Mouse (Mus musculus): ENCODE results near the gene Nol9. TPM values are rescaled to one million over a fixed set of nuclear protein-coding genes. Genes with fewer than 3 reads are reported as not detected.

Nol9 gene
- total RNA-seq (2014; rRNA removed) (26.9 and 31.8 TPM in 2 replicates), polyA plus RNA-seq (2015; fragmentation: Nextera tagmentation; extraction: Ambion mirVana) (14.9 and 20.1 TPM in 2 replicates)

GRCm38 (mm10) chr4:152038985-152039830 is at the start of gene Nol9:
Nol9 (plus strand) TSS chr4:152039321.
- ATAC-seq (peak; percentile 96), DNase-seq (peak; percentile 96)
- WGBS: 3% methylated on average over 65 of the region's 86 CpGs
- Histone ChIP-seq H3K9ac (peak within 1 kb of the TSS; percentile 70), H3K27me3 (ENCODE audit: insufficient read depth, low read length) (no peaks in the 10 kb centered on the region), H3K27ac (ENCODE audit: low read depth, low read length) (0 out of 2 replicates have a peak within 1 kb of the TSS, but pooled peaks have one; percentile 9), H3K4me3 (ENCODE audit: low read depth, low read length) (peak within 1 kb of the TSS; percentile 84), H3K4me2 (ENCODE audit: low read depth) (peak within 1 kb of the TSS; percentile 88), H3K4me1 (ENCODE audit: insufficient read depth) (peaks cover 11% of the 10 kb centered on the region; the same call in 1 of the 2 replicates), H3K36me3 (ENCODE audit: insufficient read depth) (peaks cover 26% of the 10 kb centered on the region), H3K9me3 (ENCODE audit: low read length) (no peaks in the 10 kb centered on the region)
- TF ChIP-seq CTCF (IDR thresholded peaks at IDR 0.05; ENCODE audit: low read depth): peak; percentile 97

GRCm38 (mm10) chr4:151992091-151992490 is 47.0 kb upstream of the Nol9 start:
- H3K9me3 ChIP-seq (ENCODE audit: low read length): no peaks in the 10 kb centered on the region
- no peak overlapping the region for H3K4me2 ChIP-seq (ENCODE audit: low read depth)
- H3K4me1 ChIP-seq (ENCODE audit: insufficient read depth): peaks cover 5% of the 10 kb centered on the region; the same call in 1 of the 2 replicates
- DNase-seq (no peak), ATAC-seq (no peak)
- no peak for TF ChIP-seq CTCF (IDR thresholded peaks at IDR 0.05; ENCODE audit: low read depth)
- no peak overlapping the region for H3K4me3 ChIP-seq (ENCODE audit: low read depth, low read length)
- WGBS: 92% methylated on average over 9 of the region's 9 CpGs
- H3K36me3 ChIP-seq (ENCODE audit: insufficient read depth): peaks cover 24% of the 10 kb centered on the region
- no peaks in the 10 kb centered on the region for H3K27me3 ChIP-seq (ENCODE audit: insufficient read depth, low read length)
- no peak overlapping the region for H3K27ac ChIP-seq (ENCODE audit: low read depth, low read length)
- H3K9ac ChIP-seq: no peak overlapping the region

GRCm38 (mm10) chr4:151993035-151993434 is 46.1 kb upstream of the Nol9 start:
- Histone ChIP-seq H3K4me3 (ENCODE audit: low read depth, low read length) (no peak overlapping the region), H3K36me3 (ENCODE audit: insufficient read depth) (peaks cover 24% of the 10 kb centered on the region), H3K9me3 (ENCODE audit: low read length) (no peaks in the 10 kb centered on the region), H3K27ac (ENCODE audit: low read depth, low read length) (no peak overlapping the region), H3K4me1 (ENCODE audit: insufficient read depth) (no peaks in the 10 kb centered on the region), H3K9ac (no peak overlapping the region), H3K27me3 (ENCODE audit: insufficient read depth, low read length) (no peaks in the 10 kb centered on the region), H3K4me2 (ENCODE audit: low read depth) (no peak overlapping the region)
- ATAC-seq (no peak), DNase-seq (no peak)
- WGBS: 73% methylated on average over 6 of the region's 6 CpGs
- no peak for TF ChIP-seq CTCF (IDR thresholded peaks at IDR 0.05; ENCODE audit: low read depth)

- DNase-seq (peak; percentile 33), ATAC-seq (no peak)
- H3K36me3 ChIP-seq (ENCODE audit: insufficient read depth): peaks cover 24% of the 10 kb centered on the region
- no peaks in the 10 kb centered on the region for H3K27me3 ChIP-seq (ENCODE audit: insufficient read depth, low read length)
- no peaks in the 10 kb centered on the region for H3K9me3 ChIP-seq (ENCODE audit: low read length)
- 0 out of 2 replicates have a peak overlapping the region, but pooled peaks have one; percentile 5 for H3K27ac ChIP-seq (ENCODE audit: low read depth, low read length)
- H3K4me1 ChIP-seq (ENCODE audit: insufficient read depth): no peaks in the 10 kb centered on the region
- WGBS: 3% methylated on average over 60 of the region's 61 CpGs
- H3K4me2 ChIP-seq (ENCODE audit: low read depth): peak overlapping the region; percentile 86
- peak overlapping the region; percentile 95 for H3K4me3 ChIP-seq (ENCODE audit: low read depth, low read length)
- no peak for TF ChIP-seq CTCF (IDR thresholded peaks at IDR 0.05; ENCODE audit: low read depth)
- H3K9ac ChIP-seq: peak overlapping the region; percentile 77
Observed at GRCm38 (mm10) chr4:151994228-151995171, 44.6 kb upstream of the Nol9 start.

GRCm38 (mm10) chr4:151995371-151996172 is 43.5 kb upstream of the Nol9 start:
- peak; percentile 24 for ATAC-seq
- Histone ChIP-seq H3K4me2 (ENCODE audit: low read depth) (peak overlapping the region; percentile 86), H3K4me1 (ENCODE audit: insufficient read depth) (no peaks in the 10 kb centered on the region), H3K27ac (ENCODE audit: low read depth, low read length) (peak overlapping the region; percentile 69; the same call in 1 of the 2 replicates), H3K36me3 (ENCODE audit: insufficient read depth) (peaks cover 20% of the 10 kb centered on the region), H3K9me3 (ENCODE audit: low read length) (no peaks in the 10 kb centered on the region), H3K4me3 (ENCODE audit: low read depth, low read length) (peak overlapping the region; percentile 95), H3K27me3 (ENCODE audit: insufficient read depth, low read length) (no peaks in the 10 kb centered on the region), H3K9ac (peak overlapping the region; percentile 77)
- no peak for DNase-seq
- 6% methylated on average over 74 of the region's 111 CpGs for WGBS
- TF ChIP-seq CTCF (IDR thresholded peaks at IDR 0.05; ENCODE audit: low read depth): no peak
